Mouse (Mus musculus) heart, postnatal 0 days (tissue): ENCODE measurements at regions not wholly inside any gene's neighbourhood (a gene's known extent, or its start where the extent isn't known, plus 50 kb on each side); places are given as distances from the start of the nearest gene placed in this dataset.

ENCODE experiments used
- CTCF ChIP-seq: IDR thresholded peaks from 2 replicates; pipeline ENCODE4 v1.5.1; 2016; ENCODE audit warnings: antibody characterized with exemption, control low read depth, low read depth
- EP300 ChIP-seq: IDR thresholded peaks from 2 replicates; pipeline ENCODE4 v1.6.1; 2016; ENCODE audit warnings: antibody characterized with exemption, low read depth

DNA sequence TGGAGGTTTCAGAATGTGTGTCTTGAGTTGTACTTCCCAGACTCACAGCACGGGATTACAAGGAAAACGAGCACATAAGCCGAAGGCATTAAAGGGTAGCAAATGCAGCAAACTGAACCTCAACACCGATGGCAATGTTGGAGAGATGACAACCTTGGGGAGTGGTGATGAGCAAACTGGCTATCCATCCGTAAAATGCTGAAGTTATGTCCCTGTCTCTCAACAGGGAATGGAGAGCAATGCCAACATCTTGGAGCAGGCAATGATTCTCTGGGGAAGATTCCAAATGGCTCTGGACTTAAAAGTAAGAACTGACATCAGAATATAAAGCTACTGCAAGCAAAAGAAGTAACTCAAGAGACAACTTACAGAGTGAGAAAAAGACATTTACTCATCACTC, 170.5 kb upstream of the Ogfrl1 start:
- TF ChIP-seq CTCF (no peak), EP300 (no peak)
